Mouse (Mus musculus) CH12.LX (cell line): ENCODE data around the gene Ece1. TPM values are rescaled to one million over a fixed set of nuclear protein-coding genes. Genes with fewer than 3 reads are reported as not detected.

Source experiments
- DNase-seq: peaks from one replicate; pipeline ENCODE4 v3.0.0-alpha.2; 2013; ENCODE audit errors: extremely low read depth
- H3K27ac ChIP-seq: 2 replicates; pipeline ENCODE4 v1.5.1; 2012; ENCODE audit warnings: low read depth, mild to moderate bottlenecking, control low read depth, moderate library complexity; ENCODE audit not compliant: insufficient read depth
- H3K27me3 ChIP-seq: replicated peaks from 2 replicates; pipeline ENCODE3; 2012; ENCODE audit warnings: inconsistent platforms
- H3K36me3 ChIP-seq, 2 experiments: replicated peaks in 1 of 2; 2 replicates each; pipeline versions ENCODE3 to v1.6.1; 2012; ENCODE audit warnings: inconsistent platforms in 1 of 2, low read length in 1 of 2, mild to moderate bottlenecking in 1 of 2, mixed read lengths in 1 of 2, moderate library complexity in 1 of 2; ENCODE audit not compliant: control insufficient read depth in 1 of 2, insufficient read depth in 1 of 2
- H3K4me1 ChIP-seq, 2 experiments: 2 replicates each; pipeline ENCODE4 v1.6.1; 2012; ENCODE audit warnings: inconsistent platforms in 1 of 2, moderate library complexity in 1 of 2; ENCODE audit not compliant: insufficient read depth in 2 of 2, control insufficient read depth in 1 of 2
- H3K4me2 ChIP-seq: 2 replicates; pipeline ENCODE4 v1.6.1; 2012; ENCODE audit warnings: low read depth, mild to moderate bottlenecking, control low read depth; ENCODE audit not compliant: poor library complexity, insufficient read depth, severe bottlenecking
- H3K4me3 ChIP-seq, 3 experiments: fragments of 150-350 bp in 1 of 3; sonication (generic) in 1 of 3; replicated peaks in 1 of 3; 2 replicates each; pipeline versions ENCODE3 to v1.5.1; 2011 to 2012; ENCODE audit warnings: low read depth in 2 of 3, low read length in 2 of 3, mild to moderate bottlenecking in 2 of 3, moderate library complexity in 2 of 3, control low read depth in 1 of 3, improper control_type of control experiment in 1 of 3, inconsistent platforms in 1 of 3, mixed read lengths in 1 of 3; ENCODE audit not compliant: poor library complexity in 1 of 3
- H3K79me2 ChIP-seq: replicated peaks from 2 replicates; pipeline ENCODE4 v1.6.1; 2012; ENCODE audit warnings: mild to moderate bottlenecking, moderate library complexity; ENCODE audit not compliant: control insufficient read depth, poor library complexity, insufficient read depth, severe bottlenecking; ENCODE audit errors: extremely low read depth
- H3K9ac ChIP-seq: 2 replicates; pipeline ENCODE4 v1.6.1; 2012; ENCODE audit warnings: low read depth, mild to moderate bottlenecking, control low read depth, moderate library complexity; ENCODE audit not compliant: insufficient read depth
- H3K9me3 ChIP-seq: replicated peaks from 2 replicates; pipeline ENCODE3; 2012; ENCODE audit warnings: low read length, inconsistent platforms, mixed read lengths
- BHLHE40 ChIP-seq: IDR thresholded peaks from 2 replicates; pipeline ENCODE4 v1.6.1; 2011; ENCODE audit warnings: mild to moderate bottlenecking, low read depth, low read length, improper control_type of control experiment
- ETS1 ChIP-seq: conservative IDR thresholded peaks from 2 replicates; pipeline ENCODE4 v1.6.1; 2012; ENCODE audit warnings: low read depth, mild to moderate bottlenecking, inconsistent platforms, low read length, improper control_type of control experiment, moderate library complexity
- GABPA ChIP-seq: IDR thresholded peaks from 2 replicates; pipeline ENCODE4 v1.6.1; 2012; ENCODE audit warnings: low read depth, low read length, improper control_type of control experiment, inconsistent platforms; ENCODE audit not compliant: insufficient replicate concordance
- HCFC1 ChIP-seq: IDR thresholded peaks from 2 replicates; pipeline ENCODE4 v1.6.1; 2012; ENCODE audit warnings: low read depth, mild to moderate bottlenecking, inconsistent platforms, low read length, improper control_type of control experiment
- MAFK ChIP-seq: IDR thresholded peaks from 2 replicates; pipeline ENCODE4 v1.6.1; 2011; ENCODE audit warnings: low read length, improper control_type of control experiment; ENCODE audit not compliant: insufficient replicate concordance
- MAZ ChIP-seq: IDR thresholded peaks from 2 replicates; pipeline ENCODE4 v1.6.1; 2012; ENCODE audit warnings: low read depth, mild to moderate bottlenecking, inconsistent platforms, low read length, improper control_type of control experiment, moderate library complexity
- NRF1 ChIP-seq: IDR thresholded peaks from 2 replicates; pipeline ENCODE4 v1.6.1; 2014; ENCODE audit warnings: low read depth, mild to moderate bottlenecking, inconsistent platforms, low read length, improper control_type of control experiment, moderate library complexity
- POLR2A ChIP-seq: IDR thresholded peaks from 2 replicates; pipeline ENCODE4 v1.6.1; 2011; ENCODE audit warnings: low read depth, mild to moderate bottlenecking, improper control_type of control experiment, low read length
- RCOR1 ChIP-seq: conservative IDR thresholded peaks from 2 replicates; pipeline ENCODE4 v1.6.1; 2012; ENCODE audit warnings: low read depth, mild to moderate bottlenecking, inconsistent platforms, low read length, improper control_type of control experiment
- SIN3A ChIP-seq: IDR thresholded peaks from 2 replicates; pipeline ENCODE4 v1.6.1; 2012; ENCODE audit warnings: low read length, improper control_type of control experiment, inconsistent platforms
- TBP ChIP-seq: conservative IDR thresholded peaks from 2 replicates; pipeline ENCODE4 v1.6.1; 2011; ENCODE audit warnings: low read depth, low read length, improper control_type of control experiment
- USF2 ChIP-seq: conservative IDR thresholded peaks from 2 replicates; pipeline ENCODE4 v1.6.1; 2011; ENCODE audit warnings: low read depth, low read length, improper control_type of control experiment
- ZC3H11A ChIP-seq: IDR thresholded peaks from 2 replicates; pipeline ENCODE4 v1.6.1; 2012; ENCODE audit warnings: low read depth, mild to moderate bottlenecking, inconsistent platforms, low read length, improper control_type of control experiment
- ZMIZ1 ChIP-seq: IDR thresholded peaks from 2 replicates; pipeline ENCODE4 v1.6.1; 2012; ENCODE audit warnings: low read depth, mild to moderate bottlenecking, inconsistent platforms, low read length, improper control_type of control experiment
- ZNF384 ChIP-seq: IDR thresholded peaks from 2 replicates; pipeline ENCODE4 v1.6.1; 2012; ENCODE audit warnings: low read depth, low read length, improper control_type of control experiment, inconsistent platforms
- dilution Hi-C: fragments of 300-500 bp; cut with MboI; formaldehyde crosslinking; loops from 2 replicates; pipeline ENCODE4 v1.14.3; 2020; ENCODE audit warnings: low sequenced_read_pairs; ENCODE audit not compliant: extremely low pct_unique_long_range_greater_than_20kb, extremely low pct_ligation_motif_present
- in situ Hi-C: fragments of 300-500 bp; cut with MboI; formaldehyde crosslinking; loops from 3 replicates; pipeline ENCODE4 v1.14.3; 2019; ENCODE audit warnings: low sequenced_read_pairs, low pct_ligation_motif_present, low pct_unique_long_range_greater_than_20kb, mixed read lengths
- polyA plus RNA-seq: library from polyadenylated mRNA; unstranded; fragments of >175 nt; gene quantifications from 2 replicates; pipeline ENCODE4 v1.2.1, GENCODE M21; 2012; ENCODE audit warnings: low read depth; ENCODE audit not compliant: insufficient read length
- total RNA-seq, 2 experiments: library from RNA; depleted of rRNA; stranded (reverse); fragments of 300-350 nt in 1 of 2; fragments of >200 nt in 1 of 2; gene quantifications; 2 replicates each; pipeline ENCODE4 v1.2.3; 2012 to 2014

The Ece1 gene
- total and polyA plus RNA-seq, 3 experiments = 0.12 to 10.0 (median 0.16) TPM

DNA sequence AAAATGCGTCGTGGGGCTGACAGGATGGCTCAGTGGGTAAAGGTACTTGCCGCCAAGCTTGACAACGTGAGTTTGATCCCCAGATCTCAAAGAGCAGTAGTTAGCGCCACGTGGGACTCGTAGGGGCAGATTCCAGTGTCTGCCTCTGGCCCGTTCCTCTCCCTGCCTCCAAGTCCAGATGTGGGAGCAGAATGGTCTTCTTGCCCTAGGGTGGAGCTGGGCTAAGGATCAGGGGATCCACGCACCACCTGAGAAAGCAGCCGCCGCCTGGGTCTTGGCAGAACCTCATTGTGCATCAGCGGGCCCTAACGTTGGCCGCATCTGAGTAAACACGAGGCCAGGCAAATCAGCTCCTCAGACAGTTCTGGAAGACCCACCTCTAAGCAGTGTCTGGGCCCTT lies 61.0 kb downstream of the Ece1 start:
- no peak overlapping the region for H3K9ac ChIP-seq
- no peak for DNase-seq
- no peak overlapping the region for H3K4me2 ChIP-seq
- no peaks in the 10 kb centered on the region for H3K36me3 ChIP-seq
- H3K27me3 ChIP-seq = peaks cover 91% of the 10 kb centered on the region
- H3K4me1 ChIP-seq = no peaks in the 10 kb centered on the region
- H3K4me3 ChIP-seq = no peak overlapping the region
- TF ChIP-seq NRF1 = no peak
- TF ChIP-seq RCOR1 = no peak
- no peak for TF ChIP-seq TBP
- TF ChIP-seq ZNF384 = no peak
- no peak for TF ChIP-seq HCFC1
- TF ChIP-seq ETS1 = no peak
- TF ChIP-seq ZMIZ1 = no peak
- TF ChIP-seq GABPA = no peak
- TF ChIP-seq MAFK = no peak
- H3K27ac ChIP-seq = no peak overlapping the region
- in situ Hi-C loops = no loop called here
- no peaks in the 10 kb centered on the region for H3K9me3 ChIP-seq
- dilution Hi-C loops = no loop called here
- H3K79me2 ChIP-seq = no peaks in the 10 kb centered on the region

DNA sequence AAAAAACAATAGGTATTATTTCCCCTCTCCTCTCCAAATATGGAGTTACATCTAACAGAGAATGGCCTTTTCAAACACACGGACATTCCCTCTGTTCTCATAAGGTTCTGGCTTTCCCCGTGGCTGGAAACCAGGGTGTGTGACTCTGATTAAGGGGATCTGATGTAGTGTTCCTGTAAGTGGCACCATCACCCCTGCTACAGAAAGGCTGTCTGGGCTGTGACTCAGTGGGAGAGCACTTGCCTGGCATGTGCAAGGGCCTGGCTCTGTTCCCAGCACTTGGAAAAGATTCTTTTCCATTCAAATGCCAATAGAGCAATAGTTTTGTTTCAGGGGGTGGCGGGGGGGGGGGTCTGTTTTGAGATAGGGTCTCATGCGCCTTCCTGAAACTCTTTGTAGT lies 63.1 kb downstream of the Ece1 start:
- Histone ChIP-seq H3K79me2 (no peaks in the 10 kb centered on the region), H3K4me3 (no peak overlapping the region), H3K27me3 (peaks cover 88% of the 10 kb centered on the region), H3K36me3 (no peaks in the 10 kb centered on the region), H3K27ac (no peak overlapping the region), H3K9ac (no peak overlapping the region), H3K4me1 (no peaks in the 10 kb centered on the region), H3K4me2 (no peak overlapping the region), H3K9me3 (no peaks in the 10 kb centered on the region)
- no peak for TF ChIP-seq SIN3A
- DNase-seq = no peak
- in situ Hi-C loops (no loop called here), dilution Hi-C loops (no loop called here)

DNA sequence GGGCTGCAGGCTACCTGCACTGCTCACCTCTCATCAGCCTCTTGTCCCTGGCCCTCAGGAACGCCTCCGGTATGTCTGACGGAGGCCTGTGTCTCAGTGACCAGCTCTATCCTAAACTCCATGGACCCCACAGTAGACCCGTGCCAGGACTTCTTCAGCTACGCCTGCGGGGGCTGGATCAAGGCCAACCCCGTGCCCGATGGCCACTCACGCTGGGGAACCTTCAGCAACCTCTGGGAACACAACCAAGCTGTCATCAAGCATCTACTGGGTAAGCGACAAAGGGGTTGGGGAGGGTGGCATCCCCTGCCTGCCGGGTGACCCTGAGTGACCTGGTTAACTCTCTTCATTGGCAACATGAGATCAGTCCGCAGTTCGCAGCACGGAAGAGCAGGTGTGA lies 64.1 kb downstream of the Ece1 start:
- peaks cover 83% of the 10 kb centered on the region for H3K27me3 ChIP-seq
- in situ Hi-C loops = no loop called here
- no peaks in the 10 kb centered on the region for H3K79me2 ChIP-seq
- dilution Hi-C loops = no loop called here
- no peak overlapping the region for H3K4me3 ChIP-seq
- H3K4me2 ChIP-seq = no peak overlapping the region
- H3K36me3 ChIP-seq = no peaks in the 10 kb centered on the region
- H3K9me3 ChIP-seq = no peaks in the 10 kb centered on the region
- no peak overlapping the region for H3K27ac ChIP-seq
- TF ChIP-seq ZC3H11A = no peak
- TF ChIP-seq ETS1 = no peak
- TF ChIP-seq MAZ = no peak
- no peak for TF ChIP-seq POLR2A
- TF ChIP-seq MAFK = no peak
- TF ChIP-seq USF2 = no peak
- no peak for TF ChIP-seq BHLHE40
- no peak for TF ChIP-seq GABPA
- H3K4me1 ChIP-seq = no peaks in the 10 kb centered on the region
- H3K9ac ChIP-seq = no peak overlapping the region
- DNase-seq = no peak
